Mouse (Mus musculus) telencephalon, adult 2 months (tissue): Measurements from ENCODE around the gene Zscan12.

Experiments
- DNase-seq: peaks from one replicate; pipeline ENCODE4 v3.0.0-alpha.2; 2011; ENCODE audit warnings: low read depth, low spot score

Zscan12 gene

DNA sequence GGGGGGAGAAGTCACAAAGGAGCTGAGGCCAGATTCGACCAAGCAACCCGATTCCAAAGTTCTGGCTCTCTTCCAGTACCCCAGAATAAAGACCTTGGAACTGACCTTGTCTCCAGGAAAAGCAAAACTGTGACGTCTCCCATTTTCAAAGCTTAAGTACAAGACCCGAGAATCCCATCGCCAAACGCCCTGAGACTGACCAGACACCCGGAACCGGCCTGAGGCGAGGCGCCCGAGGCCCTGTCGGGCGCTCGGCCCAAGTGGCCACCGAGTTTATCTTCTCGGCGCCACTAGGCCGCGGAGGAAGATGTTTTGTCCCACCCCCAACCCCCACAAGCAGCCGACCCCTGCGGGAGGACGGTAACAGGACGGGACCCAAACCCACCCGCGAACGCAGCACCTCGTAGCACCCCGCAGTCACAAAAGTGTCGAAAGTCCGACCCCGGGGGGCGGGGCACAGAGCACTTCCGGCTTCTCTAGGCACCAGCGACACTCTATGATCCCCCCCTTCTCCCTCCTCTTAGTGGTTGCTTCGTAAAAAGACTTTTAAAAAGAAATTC is 39.7 kb downstream of the Zscan12 start, which contains the start of gene Zkscan3:
Zkscan3 (minus strand) TSS at position 469 of the 560 bp plus-strand sequence.
- peak; percentile 78 for DNase-seq

DNA sequence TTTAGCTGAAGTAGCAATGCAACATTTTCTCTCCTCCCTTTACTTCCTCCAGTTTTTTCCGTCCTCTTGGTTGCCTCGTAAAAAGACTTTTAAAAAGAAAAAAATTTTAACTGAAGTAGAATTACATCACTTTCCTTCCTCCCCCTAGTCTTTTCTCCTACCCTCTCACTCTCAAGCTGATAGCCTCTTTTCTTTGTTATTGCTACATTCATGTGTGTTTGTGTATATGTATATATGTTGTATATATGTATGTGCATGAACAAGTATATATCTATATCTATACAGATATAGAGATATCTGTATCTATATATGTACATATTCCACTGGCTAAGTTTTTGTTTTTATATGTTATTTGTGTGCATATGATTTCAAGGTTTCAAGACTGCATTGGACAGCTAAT is 40.2 kb downstream of the Zscan12 start:
- DNase-seq, result no peak

DNA sequence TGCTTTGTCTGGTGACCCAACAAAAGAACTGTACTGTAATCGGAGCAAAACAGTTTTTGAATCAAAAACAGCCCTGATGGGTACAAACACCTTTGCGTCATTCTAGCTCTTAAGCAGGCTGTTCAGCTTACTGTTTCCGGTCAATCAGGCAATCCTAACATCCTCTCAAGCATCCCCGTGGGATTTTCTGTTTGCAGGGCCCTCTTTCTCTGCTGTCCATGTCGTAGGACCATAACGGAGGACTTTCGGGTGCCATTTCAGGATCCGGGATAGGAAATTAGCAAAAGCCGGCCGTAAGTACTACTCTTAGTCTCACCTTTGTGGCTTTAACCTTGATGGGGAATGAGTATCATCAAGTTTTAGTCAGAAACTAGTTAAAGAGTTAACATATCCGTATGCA is 44.7 kb downstream of the Zscan12 start:
- DNase-seq, result no peak

DNA sequence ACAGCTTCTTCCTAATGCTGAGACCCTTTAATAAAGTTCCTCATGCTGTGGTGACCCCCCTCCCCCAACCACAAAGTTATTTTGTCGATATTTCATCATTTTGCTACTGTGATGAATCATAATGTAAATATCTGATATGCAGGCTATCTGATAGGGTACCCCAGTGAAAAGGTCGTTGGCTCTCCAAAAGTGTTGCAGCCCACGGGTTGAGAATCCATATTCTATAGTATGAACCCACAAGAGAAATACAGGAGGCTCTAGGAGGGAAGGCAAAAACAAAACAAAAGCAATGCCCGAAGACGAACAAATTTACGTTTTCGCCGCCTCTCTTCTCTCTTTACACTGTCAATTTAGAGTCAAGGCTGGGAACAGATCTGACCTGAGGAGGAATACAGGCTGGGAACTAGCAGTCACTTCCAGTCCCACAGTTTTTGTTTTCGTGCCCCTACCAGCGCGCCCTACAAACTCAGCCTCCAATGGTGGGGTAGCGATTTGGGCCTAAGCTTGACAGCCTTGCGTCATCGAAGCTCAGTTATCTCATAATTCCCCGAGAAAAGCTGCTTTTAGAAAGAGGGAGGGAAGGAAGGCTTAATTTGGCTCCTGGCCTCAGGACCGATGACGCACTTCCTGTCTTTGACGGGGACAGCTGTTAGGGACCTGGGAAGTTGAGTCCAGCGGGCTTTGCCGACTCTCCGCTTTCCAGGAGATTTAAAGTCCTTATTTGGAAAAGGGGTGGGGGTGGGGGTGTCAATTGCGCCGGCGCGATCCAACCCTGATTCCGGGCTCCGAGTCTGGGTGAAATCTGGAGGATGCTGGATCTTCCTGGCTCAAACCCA is 45.6 kb downstream of the Zscan12 start:
- peak; percentile 98 for DNase-seq

DNA sequence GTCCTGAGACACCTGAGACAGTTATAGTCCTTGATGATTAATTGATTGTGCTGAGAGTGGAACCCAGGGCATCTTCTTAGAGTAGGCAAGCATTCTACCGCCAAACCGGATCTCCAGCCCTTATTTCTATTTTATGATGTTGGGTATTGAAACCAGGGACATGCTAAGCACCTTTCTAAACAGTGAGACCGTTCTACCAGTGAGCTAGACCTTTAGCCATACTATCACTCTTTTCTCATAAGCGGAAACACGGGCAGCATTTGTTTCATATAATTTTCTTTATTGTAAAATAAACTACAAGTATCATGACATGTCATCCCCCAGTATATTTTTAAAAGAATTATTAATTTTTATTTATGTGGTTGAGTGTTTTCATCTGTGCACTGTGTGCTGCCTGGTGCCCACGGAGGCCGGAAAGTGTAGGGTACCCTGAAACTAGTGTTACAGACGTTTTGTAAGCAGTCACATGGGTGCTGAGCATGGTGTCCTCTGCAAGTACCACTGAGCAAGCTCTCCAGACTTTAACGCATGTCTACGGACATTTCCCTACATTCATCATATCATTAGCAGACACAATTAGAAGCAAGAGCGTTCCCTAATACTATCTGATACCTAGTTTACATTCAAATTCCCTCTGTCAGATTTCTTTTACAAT is 46.3 kb downstream of the Zscan12 start:
- DNase-seq, result no peak

DNA sequence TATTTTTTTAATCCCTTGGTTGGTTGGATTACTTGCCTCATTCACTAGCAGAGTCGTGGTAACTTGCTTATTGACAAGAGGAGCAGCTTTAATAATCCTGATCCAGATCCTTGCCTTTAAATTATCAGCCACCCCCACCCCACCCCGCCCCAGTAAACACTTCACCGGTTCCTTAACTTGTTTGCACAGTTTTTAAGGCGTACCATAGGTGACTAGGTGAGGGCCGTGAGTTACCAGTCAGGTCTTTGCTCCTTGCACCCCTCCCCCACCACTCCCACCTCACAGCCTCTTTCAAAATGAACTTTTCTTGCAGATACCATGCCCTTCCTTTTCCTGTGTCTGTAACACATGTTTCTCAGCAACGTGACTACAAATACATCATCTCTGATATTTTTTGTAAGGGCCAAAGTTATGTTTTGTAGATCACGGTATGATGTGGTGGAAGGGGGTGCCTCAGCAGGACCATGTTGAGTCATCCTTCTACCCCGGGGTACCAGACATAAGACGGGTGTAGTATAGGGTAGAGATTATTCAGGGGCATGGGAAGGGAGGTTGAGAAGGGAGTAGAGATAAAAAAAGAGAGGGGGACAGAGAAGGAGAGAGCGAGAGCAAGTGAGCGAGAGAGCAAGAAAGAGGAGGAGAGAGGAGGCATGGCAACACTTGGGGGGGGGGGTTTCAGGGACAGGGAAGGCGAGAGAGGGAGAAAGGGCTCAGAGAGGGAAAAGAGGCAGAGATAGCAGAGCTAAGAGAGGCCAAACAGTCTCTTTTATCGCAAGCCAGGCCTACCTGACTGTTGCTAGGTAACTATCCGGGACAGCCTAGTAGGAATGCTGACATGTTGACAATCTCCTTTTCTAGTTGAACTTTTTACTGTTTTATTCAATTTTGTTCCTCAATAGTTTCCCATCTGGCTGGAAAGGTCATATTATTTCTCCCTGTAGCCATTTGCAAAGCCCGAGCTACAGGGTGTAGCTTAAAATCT is 51.9 kb downstream of the Zscan12 start:
- DNase-seq, result no peak

DNA sequence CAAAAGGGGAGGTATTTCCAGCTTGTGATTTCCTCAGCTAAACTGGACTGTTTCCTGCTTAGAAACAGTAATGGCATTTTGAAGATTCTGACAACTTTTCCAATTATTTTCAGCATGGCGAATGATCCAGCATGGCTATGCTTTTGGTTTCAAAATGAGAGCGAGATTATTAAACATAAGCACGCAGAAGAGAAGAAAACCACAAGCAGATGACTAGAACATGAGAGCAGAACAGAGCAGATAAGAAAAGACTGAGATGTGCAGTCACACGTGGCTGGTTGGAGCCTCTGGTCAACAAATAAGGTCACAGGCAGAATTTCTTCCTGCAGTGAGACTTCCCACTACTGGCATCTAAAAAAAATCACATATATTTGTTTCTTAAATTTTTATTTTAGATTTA is 52.6 kb downstream of the Zscan12 start:
- DNase-seq, result no peak

DNA sequence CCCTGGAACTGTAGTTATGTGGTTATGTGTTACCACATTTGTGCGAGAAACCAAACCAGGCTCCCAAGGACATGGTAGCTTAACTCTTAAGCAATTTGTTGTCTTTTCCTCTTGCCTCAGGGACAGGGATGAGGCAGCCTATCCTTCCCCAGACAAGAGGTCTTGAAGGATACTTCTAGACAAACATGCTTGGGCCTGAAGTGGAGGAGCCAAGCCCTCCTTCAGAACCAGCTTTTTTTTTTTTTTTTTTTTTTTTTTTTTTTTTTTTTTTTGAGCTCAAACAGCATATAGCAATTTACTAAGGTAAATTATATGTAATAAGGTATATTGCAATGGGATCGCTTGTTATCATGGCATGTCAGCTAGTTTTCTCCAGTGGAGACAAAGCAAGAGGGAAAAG is 53.1 kb downstream of the Zscan12 start:
- no peak for DNase-seq

DNA sequence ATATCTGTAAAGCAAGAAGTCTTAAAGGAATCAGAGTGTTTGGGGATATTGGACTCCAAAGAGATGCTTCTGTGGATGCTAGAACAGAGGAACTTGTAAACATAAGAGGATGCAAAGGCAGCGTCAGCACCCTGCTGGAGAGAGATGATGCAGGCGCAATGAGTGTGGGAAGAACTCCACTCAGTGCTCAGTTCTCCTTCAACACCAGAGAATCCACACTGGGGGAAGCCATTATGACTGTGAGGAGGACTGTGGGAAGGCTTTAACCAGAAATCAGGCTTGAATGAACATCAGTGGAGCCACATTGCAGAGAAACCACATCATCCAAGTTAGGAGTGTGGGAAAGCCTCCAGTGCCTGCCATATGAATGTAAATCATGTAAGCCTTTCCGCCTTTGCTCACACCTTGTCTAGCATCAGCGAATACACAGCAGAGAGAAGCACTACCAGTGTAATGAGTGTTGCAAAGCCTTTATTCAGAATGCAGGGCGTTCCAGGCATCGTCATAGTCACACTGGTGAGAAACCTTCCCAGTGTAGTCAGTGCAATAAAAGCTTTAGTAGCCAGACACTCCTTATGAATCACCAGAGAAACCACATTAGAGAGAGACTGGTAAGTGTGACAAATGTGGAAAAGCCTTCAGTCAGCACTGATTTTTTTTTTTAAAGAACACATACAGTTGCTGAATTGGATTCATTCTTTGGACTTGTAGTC is 54.8 kb downstream of the Zscan12 start:
- peak; percentile 29 for DNase-seq

DNA sequence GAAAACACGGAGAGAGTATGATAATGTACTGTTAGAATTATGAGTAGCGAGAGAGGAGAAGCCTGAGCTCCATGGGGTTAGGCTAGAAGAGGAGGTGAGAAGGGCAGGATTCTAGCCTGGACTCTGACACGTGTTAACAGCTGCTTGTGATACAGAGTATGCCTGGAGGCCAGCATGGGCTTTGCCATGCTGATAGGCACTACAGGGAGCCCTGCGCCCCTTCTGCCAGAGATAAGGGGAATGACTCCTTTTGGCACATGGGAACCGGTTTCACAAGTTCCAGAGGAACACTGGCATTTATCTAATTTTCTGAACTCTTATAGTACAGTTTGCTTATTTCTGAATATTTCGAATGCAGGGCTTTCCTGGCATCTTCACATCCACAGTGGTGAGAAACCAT is 56.2 kb downstream of the Zscan12 start:
- no peak for DNase-seq
